Mouse (Mus musculus) urinary bladder, postnatal 14 days (tissue): ENCODE results near the gene Casq2.

Source experiments
- DNase-seq: peaks from one replicate; pipeline ENCODE4 v3.0.0; 2021; ENCODE audit warnings: low spot score

The Casq2 gene

DNA sequence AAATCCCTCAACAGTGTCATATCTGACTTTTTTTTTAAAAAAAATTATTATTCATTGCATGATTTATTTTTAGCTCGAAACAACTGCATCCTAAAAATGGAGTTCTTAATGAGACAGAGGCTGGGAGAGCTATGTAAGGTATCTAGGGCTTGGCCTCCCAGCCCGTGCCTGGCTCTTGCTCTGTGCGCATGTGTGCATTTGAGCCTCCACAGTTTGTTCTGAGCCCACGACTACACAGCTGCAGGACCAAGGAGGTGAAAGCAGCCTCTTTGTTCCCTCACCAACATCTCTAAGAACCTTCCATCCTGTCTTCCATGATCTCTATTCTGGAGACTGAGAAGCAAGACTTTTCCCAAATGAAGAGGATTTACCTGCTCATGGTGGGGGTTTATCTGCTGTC is at the start of gene Casq2:
Casq2 (plus strand) TSS at position 133 of the 400 bp plus-strand sequence.
- DNase-seq: no peak

DNA sequence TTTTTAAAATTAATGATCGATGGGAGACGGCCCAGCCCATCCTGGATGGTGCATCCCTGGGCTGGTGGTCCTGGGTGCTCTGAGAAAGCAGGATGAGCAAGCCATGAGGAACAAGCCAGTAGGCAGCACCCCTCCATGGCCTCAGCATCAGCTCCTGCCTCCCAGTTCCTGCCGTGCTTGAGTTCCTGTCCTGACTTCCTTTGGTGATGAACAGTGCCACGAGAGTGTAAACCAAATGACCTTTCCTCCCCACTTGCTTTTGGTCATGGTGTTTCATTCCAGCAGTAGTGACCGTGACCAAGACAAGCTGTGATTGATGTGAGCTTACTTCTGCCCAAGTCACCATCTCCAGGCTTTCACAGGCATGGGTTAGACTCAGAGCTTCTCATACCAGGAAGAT is 48.4 kb upstream of the Casq2 start:
- DNase-seq: no peak

DNA sequence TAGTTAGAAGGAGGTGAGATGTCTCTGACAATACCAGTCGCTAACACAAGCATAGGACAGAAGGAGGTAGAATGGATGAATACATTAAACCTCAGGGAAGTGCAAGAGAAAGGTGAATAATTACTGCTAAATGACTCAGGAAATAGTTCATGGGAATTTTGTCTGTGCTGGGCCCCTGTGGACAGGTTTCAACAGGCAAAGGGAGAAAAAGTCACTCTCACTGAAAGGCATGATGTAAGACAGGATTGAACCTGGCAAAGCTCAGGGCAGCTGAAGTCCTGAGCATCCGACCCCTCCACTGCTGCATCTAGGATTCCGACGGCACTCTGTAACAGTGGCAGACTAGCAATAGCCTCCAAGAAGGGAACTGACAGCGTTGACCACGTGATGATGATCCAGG is 47.6 kb upstream of the Casq2 start:
- DNase-seq: no peak

DNA sequence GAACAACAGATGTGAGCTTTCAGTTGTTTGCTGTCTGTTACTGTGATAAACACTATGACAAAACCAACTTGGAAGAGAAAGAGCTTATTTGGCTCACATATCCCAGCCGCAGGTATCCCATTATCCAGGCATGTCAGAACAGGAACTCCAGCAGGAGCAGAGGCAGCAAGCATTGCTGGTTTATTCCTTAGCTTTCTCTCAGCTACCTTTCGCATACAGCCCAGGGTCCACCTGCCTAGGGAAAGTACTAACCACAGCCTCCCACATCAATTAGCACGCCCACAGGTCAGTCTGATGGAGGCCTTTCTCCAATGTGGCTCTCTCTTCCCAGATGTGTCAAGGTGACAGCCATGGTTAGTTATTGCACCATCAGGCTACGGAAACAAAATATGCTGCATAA is 44.6 kb upstream of the Casq2 start:
- no peak for DNase-seq

DNA sequence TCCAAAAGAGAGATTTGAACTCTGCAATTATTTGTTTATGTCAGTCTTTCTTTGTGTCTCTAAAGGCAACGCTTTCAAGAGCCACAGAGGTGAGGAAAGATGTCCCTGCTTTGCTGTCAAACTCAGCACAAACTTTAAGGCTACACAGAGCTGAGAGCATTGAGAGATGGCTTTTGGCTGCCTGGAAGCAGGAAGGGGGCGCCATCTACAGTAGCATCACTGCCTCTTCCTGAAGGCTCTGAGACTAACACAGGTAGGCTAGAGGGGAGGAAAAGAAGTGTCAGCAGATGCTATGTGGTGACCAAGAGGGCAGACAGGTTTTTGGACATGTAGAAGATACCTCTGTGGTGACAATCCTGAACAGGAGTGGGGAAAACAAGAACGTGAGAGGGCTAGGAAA is 41.1 kb upstream of the Casq2 start:
- DNase-seq: no peak

DNA sequence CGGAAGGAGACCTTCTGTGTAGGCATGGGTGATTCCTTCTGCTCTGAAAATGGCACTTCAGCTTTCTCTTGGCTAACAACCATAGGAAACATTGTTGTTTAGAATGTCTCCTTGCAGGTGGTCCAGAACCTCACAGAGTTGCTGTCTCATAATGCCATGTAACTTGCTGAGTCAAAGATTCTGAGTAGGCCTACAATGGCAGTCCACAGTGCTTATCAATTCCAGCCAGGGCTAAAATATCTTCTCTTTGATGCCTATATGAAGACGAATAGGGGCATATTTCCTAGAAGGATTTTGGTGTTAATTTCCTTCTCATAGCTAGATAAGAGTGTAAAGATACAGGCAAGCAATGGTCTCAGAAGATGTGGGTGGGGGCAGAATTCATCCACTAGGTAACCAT is 38.7 kb upstream of the Casq2 start:
- no peak for DNase-seq

DNA sequence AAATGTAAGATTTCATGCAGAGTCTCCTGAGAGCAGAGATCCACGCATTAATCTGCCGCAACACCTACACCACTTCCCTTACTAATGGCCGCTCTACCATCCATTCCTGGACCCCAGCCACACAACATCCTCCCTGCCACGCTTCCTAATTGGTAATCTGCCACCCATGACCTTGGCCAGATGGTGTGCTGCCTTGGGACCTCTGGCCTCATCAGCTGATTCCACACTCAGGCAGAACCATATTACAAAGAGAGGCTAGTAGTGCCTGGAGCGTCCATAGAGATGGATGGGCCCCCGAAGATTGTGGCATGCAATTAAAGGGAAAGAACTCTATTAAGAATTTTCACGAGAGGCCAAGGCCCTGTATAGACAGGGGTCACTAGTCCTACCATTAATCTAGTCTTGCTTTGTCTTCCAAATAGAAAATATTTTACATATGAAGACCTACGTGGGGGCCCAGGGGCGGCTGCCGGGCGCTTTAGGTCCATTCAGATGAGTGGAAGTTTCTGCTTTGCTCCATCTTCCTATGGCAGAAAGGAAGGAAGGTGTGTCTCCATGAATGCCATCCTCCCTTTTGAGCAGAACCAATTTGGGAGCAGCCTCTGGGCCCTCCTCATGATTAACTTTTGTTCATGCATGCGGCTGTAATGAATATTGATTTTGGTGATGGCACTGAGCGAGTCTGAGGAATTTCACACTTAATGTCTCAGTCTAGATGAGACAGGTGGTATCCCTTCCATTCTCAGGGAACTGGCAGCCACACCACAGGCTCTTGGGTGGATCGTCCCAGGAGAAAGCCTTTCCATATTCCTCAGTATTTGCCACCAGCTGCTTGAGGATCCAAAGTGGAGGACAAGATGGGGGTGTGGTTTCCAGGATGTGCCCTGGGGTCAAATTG is 36.8 kb upstream of the Casq2 start:
- DNase-seq: no peak

DNA sequence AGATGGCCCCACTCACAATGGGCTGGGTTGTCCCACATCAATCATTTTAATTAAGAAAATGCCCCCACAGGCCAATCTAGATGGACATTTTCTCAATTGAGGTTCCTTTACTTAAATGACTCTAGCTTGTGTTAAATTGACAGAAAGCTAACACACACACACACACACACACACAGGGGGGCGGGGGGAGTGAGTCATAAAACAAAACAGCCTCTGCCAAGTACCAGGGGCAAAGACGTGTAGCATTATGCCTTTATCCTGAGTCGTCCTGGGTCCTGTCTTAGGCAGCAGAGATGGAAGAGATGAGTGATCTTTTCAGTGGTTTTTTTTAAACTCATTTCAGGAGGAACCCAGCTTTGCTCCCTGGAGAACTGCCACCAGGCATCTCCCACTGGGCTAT is 34.2 kb upstream of the Casq2 start:
- DNase-seq: no peak

DNA sequence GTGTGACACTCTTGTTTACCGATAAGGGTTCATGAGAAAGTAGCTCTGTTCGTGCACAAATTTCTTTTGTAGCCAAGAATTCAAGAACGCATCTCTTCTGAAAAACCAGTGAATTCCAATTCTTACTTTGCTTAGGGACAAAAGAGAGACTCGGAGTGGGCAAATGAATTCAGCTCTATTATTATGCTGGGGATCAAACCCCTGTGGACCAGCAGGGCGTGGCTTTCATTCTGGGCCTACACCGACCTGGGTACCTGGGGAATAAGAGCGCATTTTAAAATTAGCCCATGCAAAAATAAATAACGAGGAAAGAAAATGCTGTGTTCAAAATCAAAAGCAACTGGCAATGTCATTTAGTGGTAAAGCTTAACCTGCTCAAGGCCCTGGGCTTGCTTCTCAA is 32.9 kb upstream of the Casq2 start:
- no peak for DNase-seq

DNA sequence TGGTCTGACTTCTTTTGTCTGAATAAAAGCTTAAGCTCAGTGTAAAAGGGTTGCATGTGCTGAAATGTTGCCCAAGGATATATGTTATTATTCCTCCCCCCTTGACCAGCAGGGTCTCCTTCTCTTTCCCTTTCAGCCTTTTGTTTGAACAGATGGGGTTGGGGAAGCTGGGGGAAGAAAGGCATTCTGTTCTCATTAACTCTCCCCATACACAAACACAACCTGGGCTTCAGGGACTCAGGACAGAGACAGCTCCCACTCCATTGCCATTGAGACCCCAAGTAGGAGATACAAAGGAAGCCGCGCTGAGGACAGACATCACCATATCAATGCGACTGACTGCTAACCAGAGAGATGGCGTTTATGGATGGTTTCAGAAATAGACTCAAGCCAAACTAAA is 30.3 kb upstream of the Casq2 start:
- no peak for DNase-seq

DNA sequence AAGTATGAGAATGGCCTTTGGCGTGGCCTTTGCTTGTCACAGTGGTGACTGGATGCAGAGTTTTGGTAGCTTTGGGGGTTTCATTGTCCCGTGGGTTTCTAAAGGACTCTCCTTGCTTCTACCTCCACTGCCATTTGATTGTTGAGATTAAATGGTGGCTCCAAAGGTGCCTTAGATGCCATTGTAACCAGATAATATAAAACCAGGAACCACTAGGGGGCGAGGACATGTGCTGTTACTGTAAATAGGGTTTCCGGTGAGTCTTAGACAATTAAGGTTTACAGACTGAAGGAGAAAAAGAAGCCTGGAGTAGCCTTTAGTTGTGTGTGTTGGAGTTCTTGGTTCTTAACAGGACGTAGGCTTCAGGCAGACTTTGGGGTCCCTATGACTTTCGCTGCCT is 26.1 kb upstream of the Casq2 start:
- no peak for DNase-seq

DNA sequence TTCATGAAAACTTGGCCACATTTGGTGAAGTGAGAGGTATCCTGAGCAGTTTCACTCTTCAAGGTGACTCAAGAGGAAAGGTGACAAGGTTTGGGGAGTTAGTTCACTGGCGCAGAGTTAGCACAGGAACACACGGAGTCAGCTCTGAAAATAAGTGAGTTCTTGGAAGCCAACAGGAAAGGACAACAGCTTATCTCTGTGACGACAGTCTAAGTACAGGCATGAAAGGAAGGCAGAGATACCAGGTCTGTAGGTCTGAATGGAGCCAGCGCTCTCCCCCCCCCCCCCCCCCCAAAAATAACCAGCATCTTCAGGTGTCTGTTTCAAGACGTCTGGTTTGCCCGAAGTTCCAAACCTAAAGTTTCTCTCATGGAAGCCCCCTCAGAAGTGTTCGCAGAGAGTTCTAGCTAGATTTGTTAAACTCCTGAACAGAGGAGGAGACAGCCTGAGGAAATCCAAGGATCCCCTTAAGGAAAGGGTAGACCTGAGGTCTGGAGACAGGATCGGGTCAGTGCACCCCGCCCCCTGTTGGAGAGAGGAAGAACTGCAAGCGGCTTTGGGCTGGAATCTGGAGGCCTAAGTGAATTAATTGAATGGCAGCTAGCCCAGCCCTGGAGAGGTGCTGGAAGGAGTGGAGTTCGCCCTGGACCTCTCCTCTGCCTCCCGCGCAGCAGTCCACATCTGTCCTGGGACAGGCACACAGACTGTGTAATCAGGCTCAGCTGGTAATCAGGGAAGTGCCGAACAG is 24.1 kb upstream of the Casq2 start:
- DNase-seq: peak; percentile 49

DNA sequence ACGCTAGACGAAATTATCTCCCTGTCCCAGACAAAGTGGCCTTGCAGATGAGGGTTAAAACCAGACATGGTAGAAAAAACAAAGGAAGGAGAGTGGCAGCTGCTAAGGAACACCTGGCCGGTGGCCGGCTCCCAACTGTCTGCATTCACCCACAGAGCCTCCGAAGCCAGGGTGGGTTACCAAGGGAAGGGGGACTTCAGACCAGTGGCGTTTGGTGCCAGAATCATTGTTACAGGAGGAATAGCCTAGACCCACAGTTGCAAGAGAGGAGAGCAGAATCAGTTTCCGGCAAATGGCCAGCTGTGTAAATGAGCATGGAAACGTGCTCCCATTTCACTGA is 23.6 kb upstream of the Casq2 start:
- no peak for DNase-seq

DNA sequence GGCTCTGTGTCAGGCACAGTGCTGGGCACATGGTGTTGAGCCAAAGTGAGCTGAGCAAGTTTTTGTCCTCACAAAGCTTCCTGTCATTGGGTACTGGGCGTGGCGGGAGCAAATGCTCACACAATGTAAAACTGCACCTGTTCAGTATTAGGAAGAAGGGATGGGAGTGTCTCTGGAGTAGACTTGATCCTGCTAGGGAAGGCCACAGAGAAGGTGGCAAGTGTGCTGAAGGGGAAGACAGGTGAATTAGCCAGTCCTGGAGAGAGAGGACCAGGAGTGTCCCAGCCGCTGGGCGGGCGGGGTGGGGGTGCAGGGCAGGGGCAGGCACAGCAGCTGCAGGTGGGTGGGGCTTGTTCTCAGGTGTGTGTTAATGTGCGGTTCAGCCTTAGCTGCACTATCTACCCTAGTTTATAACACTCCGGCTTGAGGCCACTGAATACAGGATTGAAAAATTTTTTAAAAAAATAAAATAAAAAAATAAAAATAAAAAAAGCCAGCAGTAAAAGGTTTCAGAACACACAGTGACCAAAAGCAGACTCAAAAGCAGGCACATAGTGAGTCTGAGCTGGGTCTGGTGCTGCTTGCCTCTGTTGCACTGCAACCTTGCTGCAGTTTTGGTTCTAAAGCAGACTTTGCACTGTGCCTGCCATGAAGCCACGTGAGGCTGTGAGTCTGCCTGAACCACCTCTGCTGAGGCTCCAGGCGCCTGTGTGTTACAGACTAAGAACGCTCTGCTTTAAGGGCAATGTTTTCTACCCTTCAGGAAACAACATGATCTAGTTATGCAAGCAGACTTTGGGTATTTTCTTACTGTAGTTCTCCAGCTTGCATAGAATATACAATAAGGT is 22.7 kb upstream of the Casq2 start:
- DNase-seq: no peak

DNA sequence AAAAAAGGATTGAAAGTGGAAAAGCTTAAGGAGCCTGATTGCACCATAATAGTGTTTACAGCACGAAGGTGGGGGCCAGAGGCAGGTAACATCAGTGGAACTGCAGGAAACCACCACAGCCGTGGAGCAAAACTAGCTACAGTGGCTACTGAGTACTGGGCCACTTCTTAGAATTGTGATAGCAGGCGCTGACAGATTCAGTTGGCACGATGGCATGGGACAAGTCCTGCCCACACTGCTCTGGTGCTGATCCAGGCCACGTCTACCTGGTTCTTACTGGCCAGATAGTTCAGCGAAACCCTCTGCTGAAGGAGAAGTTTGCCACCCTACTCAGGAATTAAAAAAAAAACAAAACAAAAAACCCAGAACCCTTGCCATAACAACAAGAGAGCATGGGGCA is 21.6 kb upstream of the Casq2 start:
- DNase-seq: no peak

DNA sequence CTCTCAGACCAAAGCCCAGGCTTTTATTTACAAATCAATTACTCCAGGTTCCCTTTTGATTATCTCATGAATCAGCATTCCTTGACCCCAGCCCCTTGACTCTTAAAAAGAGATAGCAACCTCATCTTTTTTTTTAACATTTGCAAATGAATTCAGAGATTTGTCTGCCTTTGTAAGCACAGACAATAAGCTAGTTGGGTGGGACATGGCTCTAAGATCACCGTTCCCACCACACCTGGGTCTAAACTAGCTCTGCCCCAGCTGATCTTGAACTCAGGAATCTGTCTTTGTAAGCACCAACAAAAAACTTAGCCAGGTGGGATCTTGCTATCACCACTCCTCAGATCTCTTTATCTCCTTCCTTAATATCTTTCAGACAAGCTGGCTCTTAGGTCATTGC is 18.9 kb upstream of the Casq2 start:
- DNase-seq: no peak

DNA sequence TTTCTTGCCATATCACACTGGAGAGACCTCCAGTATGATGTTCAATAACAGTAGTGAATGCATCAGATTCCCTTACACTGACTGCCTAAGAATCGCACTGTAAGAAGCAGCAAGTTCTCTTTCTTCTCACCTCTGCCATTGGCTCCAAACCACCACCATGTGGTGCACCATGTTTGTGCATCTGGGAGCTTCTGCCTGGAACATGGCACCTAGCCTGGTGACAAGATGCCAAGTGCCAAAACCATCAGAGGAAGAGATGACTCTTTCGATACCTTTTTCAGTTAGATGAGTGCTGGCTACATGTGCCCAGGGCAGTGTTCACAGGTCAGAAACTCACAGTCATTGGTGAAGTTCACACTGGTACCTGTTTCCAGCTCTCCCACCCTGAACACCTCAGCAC is 18.4 kb upstream of the Casq2 start:
- no peak for DNase-seq

DNA sequence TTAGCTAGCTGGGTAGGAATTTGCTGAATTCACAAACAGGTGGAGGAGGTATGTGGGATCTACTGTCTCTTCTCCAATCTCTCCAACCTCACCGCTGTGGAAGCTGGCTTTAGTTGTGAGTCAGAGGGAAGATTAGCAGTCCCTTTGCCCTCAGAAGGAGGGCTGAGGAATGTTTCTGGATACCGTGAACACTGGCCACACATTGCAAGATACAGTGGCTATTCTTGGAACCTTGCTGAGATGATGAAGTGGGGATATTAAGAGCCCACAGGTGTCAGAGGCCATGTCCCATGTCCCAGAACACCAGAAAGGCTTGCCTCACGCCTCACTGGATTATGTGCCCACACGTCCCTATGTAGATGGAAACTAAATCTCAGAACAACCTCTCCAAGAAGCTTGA is 17.0 kb upstream of the Casq2 start:
- DNase-seq: no peak

DNA sequence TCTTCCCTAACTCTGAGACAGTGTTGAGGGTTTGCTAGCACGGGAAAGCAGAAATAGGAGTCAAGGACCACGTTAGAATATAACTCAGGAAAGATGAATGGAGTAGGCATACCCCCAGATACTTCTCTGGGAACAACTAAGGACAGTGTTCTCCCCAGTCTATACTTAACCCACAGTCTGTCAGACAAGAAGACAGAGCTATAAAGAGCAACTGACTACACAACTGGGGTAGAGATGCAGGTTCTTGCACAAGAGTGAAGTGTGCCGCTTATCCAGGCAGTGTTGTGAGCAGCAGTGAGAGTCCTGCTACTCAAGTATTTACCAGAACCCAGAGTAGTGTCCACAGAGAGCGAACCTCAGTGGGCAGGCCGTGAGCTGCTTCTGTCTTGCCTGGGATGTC is 16.5 kb upstream of the Casq2 start:
- DNase-seq: no peak

DNA sequence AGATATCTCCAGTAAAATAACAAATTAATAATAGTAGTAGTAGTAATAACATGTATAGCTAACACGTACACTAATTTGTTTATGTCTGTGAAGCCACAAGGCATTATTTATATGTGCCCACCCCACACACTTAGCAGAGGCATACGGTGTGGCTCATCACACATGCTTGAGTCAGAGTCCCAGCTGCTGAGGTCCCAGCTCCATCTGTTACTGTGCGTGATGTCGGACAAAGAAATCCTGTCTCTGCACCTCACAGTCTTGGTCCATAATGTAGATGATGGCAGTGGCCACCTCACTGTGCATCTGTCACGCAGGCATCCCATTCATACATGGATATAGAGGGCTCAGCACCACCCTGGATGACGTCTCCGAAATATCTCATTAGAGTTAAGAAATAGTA is 15.9 kb upstream of the Casq2 start:
- DNase-seq: no peak

DNA sequence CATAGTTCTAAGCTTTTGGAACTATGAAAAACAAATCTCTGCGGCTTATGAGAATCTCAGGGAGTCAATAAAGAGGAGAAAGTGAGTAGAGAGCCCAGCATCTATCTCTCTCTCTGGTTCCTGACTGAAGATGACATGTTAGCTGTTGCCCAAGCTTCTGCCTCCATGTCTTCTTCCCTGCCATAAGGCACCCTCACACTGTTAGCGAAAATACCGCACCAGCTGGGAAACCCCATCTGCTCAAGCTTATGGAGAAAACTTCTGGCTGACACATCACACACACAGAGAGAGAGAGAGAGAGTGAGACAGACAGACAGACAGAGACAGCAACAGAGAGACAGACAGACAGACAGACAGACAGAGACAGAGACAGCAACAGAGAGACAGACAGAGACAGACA is 15.2 kb upstream of the Casq2 start:
- DNase-seq: no peak

DNA sequence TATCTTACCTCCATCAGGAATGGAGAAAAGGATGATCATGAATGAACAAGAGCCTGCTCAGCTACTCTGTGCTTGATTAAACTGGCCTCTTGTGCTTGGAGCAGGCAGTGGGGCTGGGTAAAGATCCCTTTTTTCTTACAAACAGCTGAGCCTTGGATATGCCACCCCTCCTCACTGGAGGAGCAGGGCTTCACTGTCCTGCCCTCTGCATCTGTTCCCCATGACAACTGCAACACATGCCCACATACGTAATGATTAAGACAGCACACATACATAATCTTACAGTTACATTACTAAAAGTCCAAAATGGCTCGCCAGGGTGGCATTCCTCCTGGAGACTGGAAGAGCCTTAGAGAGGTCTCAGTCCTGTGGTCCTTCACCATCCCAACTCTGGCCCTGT is 6.8 kb upstream of the Casq2 start:
- DNase-seq: no peak

DNA sequence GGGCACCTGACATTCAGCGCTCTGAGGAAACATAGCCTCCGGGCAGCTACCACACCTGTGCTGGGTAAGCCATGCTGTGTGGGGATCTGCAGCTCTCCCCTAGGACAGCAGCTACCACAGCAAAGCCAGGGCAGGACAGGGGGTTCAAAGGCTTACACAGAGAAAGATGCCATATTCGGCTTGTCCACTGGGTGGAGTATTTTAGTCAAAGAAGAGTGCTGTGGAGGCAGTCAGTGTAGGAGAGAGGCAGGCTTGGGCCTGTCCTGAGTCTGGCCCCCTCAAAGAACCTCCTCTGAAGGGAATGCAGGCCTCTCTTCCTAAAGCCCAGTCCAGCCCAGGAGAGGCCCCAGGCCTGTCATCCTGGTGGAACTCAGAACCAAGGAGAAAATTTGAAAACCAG is 4.4 kb upstream of the Casq2 start:
- DNase-seq: peak; percentile 87
